Mouse (Mus musculus) forebrain, embryonic 15.5 days (tissue): ENCODE results near the gene Shbg. TPM values are rescaled to one million over a fixed set of nuclear protein-coding genes. Genes with fewer than 3 reads are reported as not detected.

Experiments used
- ATAC-seq: fragments of 200-750 bp; cut with Nextera tagmentation; replicated peaks from 2 replicates; pipeline ENCODE4 v1.8.0; 2017; ENCODE audit warnings: mild to moderate bottlenecking, moderate TSS enrichment, moderate library complexity
- H3K27ac ChIP-seq: fragments of 300-500 bp; sonication (generic); replicated peaks from 2 replicates; pipeline ENCODE4 v1.5.1; 2015; ENCODE audit warnings: mild to moderate bottlenecking, inconsistent platforms
- H3K27me3 ChIP-seq: fragments of 300-500 bp; sonication (generic); 2 replicates; pipeline ENCODE4 v1.6.1; 2015; ENCODE audit warnings: inconsistent platforms
- H3K36me3 ChIP-seq: fragments of 300-500 bp; sonication (generic); 2 replicates; pipeline ENCODE4 v1.6.1; 2015; ENCODE audit warnings: mild to moderate bottlenecking, inconsistent platforms
- H3K4me1 ChIP-seq: fragments of 300-500 bp; sonication (generic); 2 replicates; pipeline ENCODE4 v1.6.1; 2015; ENCODE audit warnings: inconsistent platforms
- H3K4me2 ChIP-seq: fragments of 300-500 bp; sonication (generic); replicated peaks from 2 replicates; pipeline ENCODE4 v1.6.1; 2015; ENCODE audit warnings: mild to moderate bottlenecking, inconsistent platforms
- H3K4me3 ChIP-seq: fragments of 300-500 bp; sonication (generic); 2 replicates; pipeline ENCODE4 v1.5.1; 2015; ENCODE audit warnings: mild to moderate bottlenecking, inconsistent platforms
- H3K9ac ChIP-seq: fragments of 300-500 bp; sonication (generic); replicated peaks from 2 replicates; pipeline ENCODE4 v1.6.1; 2015; ENCODE audit warnings: mild to moderate bottlenecking, inconsistent platforms
- H3K9me3 ChIP-seq: fragments of 300-500 bp; sonication (generic); 2 replicates; pipeline ENCODE4 v1.6.1; 2016; ENCODE audit warnings: inconsistent platforms
- WGBS: fragments of 180-500 bp; shearing (Covaris S2); methylation state at CpG from one replicate; pipeline ENCODE4 v1.1.7; 2015; ENCODE audit warnings: mixed read lengths; 5-methylcytosine and 5-hydroxymethylcytosine counted together
- microRNA counts: library from miRNA; unstranded; fragments of <30 nt; microRNA quantifications from one replicate; lab custom pipeline; 2016
- microRNA-seq: library from miRNA; unstranded; fragments of <30 nt; microRNA quantifications from one replicate; pipeline ENCODE4, GENCODE M21; 2016
- polyA plus RNA-seq: library from polyadenylated mRNA; unstranded; fragments of >200 nt; fragmentation: Nextera tagmentation; extraction: Ambion mirVana; gene quantifications from 2 replicates; pipeline ENCODE4 v1.2.1, GENCODE M21; 2015

Shbg gene
- polyA plus RNA-seq, 1 experiment from 2014 or later, result not detected

- peak overlapping the region; percentile 90 for H3K4me2 ChIP-seq
- H3K27me3 ChIP-seq, result no peaks in the 10 kb centered on the region
- H3K4me1 ChIP-seq, result peaks cover 54% of the 10 kb centered on the region
- H3K4me3 ChIP-seq, result peak overlapping the region; percentile 75
- no peaks in the 10 kb centered on the region for H3K9me3 ChIP-seq
- no peak for ATAC-seq
- H3K36me3 ChIP-seq, result no peaks in the 10 kb centered on the region
- 13% methylated on average over 15 of the region's 15 CpGs for WGBS
- H3K27ac ChIP-seq, result peak overlapping the region; percentile 96; the same call in 1 of the 2 replicates
- peak overlapping the region; percentile 88 for H3K9ac ChIP-seq
These were observed 39.4 kb downstream of the Shbg start for GRCm38 (mm10) chr11:69578301-69578700.

GRCm38 (mm10) chr11:69576307-69576706, 41.4 kb downstream of the Shbg start:
- Histone ChIP-seq H3K9me3 (no peaks in the 10 kb centered on the region), H3K4me3 (no peak overlapping the region), H3K9ac (no peak overlapping the region), H3K27me3 (no peaks in the 10 kb centered on the region), H3K4me1 (peaks cover 44% of the 10 kb centered on the region), H3K36me3 (peaks cover 4% of the 10 kb centered on the region), H3K4me2 (no peak overlapping the region), H3K27ac (no peak overlapping the region)
- WGBS, result 83% methylated on average over 5 of the region's 5 CpGs
- no peak for ATAC-seq

- 68% methylated on average over 3 of the region's 3 CpGs for WGBS
- H3K4me3 ChIP-seq, result no peak overlapping the region
- H3K4me2 ChIP-seq, result no peak overlapping the region
- no peaks in the 10 kb centered on the region for H3K9me3 ChIP-seq
- H3K36me3 ChIP-seq, result peaks cover 14% of the 10 kb centered on the region
- ATAC-seq, result no peak
- peaks cover 44% of the 10 kb centered on the region for H3K4me1 ChIP-seq
- H3K27ac ChIP-seq, result no peak overlapping the region
- no peaks in the 10 kb centered on the region for H3K27me3 ChIP-seq
- no peak overlapping the region for H3K9ac ChIP-seq
These were observed 42.5 kb downstream of the Shbg start for GRCm38 (mm10) chr11:69575220-69575619.

- Histone ChIP-seq H3K4me2 (no peak overlapping the region), H3K36me3 (peaks cover 31% of the 10 kb centered on the region; the same call in 1 of the 2 replicates), H3K4me1 (peaks cover 15% of the 10 kb centered on the region), H3K27me3 (no peaks in the 10 kb centered on the region), H3K9me3 (no peaks in the 10 kb centered on the region), H3K27ac (no peak overlapping the region), H3K4me3 (no peak overlapping the region), H3K9ac (no peak overlapping the region)
- 82% methylated on average over 8 of the region's 8 CpGs for WGBS
- no peak for ATAC-seq
These were observed 52.6 kb downstream of the Shbg start for GRCm38 (mm10) chr11:69565131-69565530.

MicroRNA genes within 50 kb of the gene (microRNA counts, 519-probe panel; counts per million panel counts)
- microRNA mmu-miR-1934 (lab: Ali Mortazavi, UCI), result not detected
- 2,287 counts per million, percentile 42 among the panel's probes with 10 or more counts for microRNA mmu-miR-467f (lab: Ali Mortazavi, UCI)

Small RNA genes lying within 50 kb of the gene (microRNA-seq; reads per million reads assigned to microRNA genes)
- gene Mir1934, result 3.7 reads per million, percentile 12 among the genes with 10 or more reads in this experiment
- gene Mir467f, result not detected

Other genes with a start within 250 kb of the Shbg start
- gene Chd3, start 248.5 kb downstream of the Shbg start, polyA plus RNA-seq, result 127 and 138 TPM in 2 replicates
- 89.4 and 91.9 TPM in 2 replicates for gene Naa38, start 222.4 kb downstream of the Shbg start, polyA plus RNA-seq
- 44.3 and 45.9 TPM in 2 replicates for gene Cyb5d1, start 222.3 kb downstream of the Shbg start, polyA plus RNA-seq
- gene Tmem88, start 219.7 kb downstream of the Shbg start, polyA plus RNA-seq, result 5.9 and 6.7 TPM in 2 replicates
- 56.6 and 58.9 TPM in 2 replicates for gene Kdm6b, start 204.2 kb downstream of the Shbg start, polyA plus RNA-seq
- 2.7 and 3.1 TPM in 2 replicates for gene Dnah2, start 68.8 kb downstream of the Shbg start, polyA plus RNA-seq
- 107 and 114 TPM in 2 replicates for gene Efnb3, start 57.7 kb downstream of the Shbg start, polyA plus RNA-seq
- 26.3 and 27.2 TPM in 2 replicates for gene Wrap53, start 37.6 kb downstream of the Shbg start, polyA plus RNA-seq
- gene Trp53, start 37.5 kb downstream of the Shbg start, polyA plus RNA-seq, result 112 and 115 TPM in 2 replicates
- 22.2 and 25.9 TPM in 2 replicates for gene Atp1b2, start 12.0 kb downstream of the Shbg start, polyA plus RNA-seq
- gene Sat2, start 4.1 kb upstream of the Shbg start, polyA plus RNA-seq, result 22.9 and 25.2 TPM in 2 replicates
- 41.0 and 46.1 TPM in 2 replicates for gene Fxr2, start 15.1 kb upstream of the Shbg start, polyA plus RNA-seq
- gene Sox15, start 37.4 kb upstream of the Shbg start, polyA plus RNA-seq, result not detected in 2 replicates
- gene Mpdu1, start 44.7 kb upstream of the Shbg start, polyA plus RNA-seq, result 89.1 and 91.0 TPM in 2 replicates
- gene Cd68, start 48.2 kb upstream of the Shbg start, polyA plus RNA-seq, result 6.7 and 7.7 TPM in 2 replicates
- gene Eif4a1, start 54.5 kb upstream of the Shbg start, polyA plus RNA-seq, result 547 and 583 TPM in 2 replicates
- gene Senp3, start 64.2 kb upstream of the Shbg start, polyA plus RNA-seq, result 89.2 and 102 TPM in 2 replicates
- gene Tnfsf13, start 67.9 kb upstream of the Shbg start, polyA plus RNA-seq, result 0.38 TPM in 1 of 2 replicates, not detected in the other
- gene Tnfsf12, start 77.9 kb upstream of the Shbg start, polyA plus RNA-seq, result 1.6 TPM in 2 replicates
- 1.0 and 1.1 TPM in 2 replicates for gene Tnfsfm13, start 78.2 kb upstream of the Shbg start, polyA plus RNA-seq
- gene Polr2a, start 140.7 kb upstream of the Shbg start, polyA plus RNA-seq, result 17.5 and 19.2 TPM in 2 replicates
- 0.28 and 0.56 TPM in 2 replicates for gene Slc35g3, start 144.1 kb upstream of the Shbg start, polyA plus RNA-seq
- gene Zbtb4, start 148.0 kb upstream of the Shbg start, polyA plus RNA-seq, result 2.8 and 3.2 TPM in 2 replicates
- gene Chrnb1, start 178.0 kb upstream of the Shbg start, polyA plus RNA-seq, result 1.2 and 1.4 TPM in 2 replicates
- 6.2 and 6.7 TPM in 2 replicates for gene Fgf11, start 184.0 kb upstream of the Shbg start, polyA plus RNA-seq
- 0.61 and 0.98 TPM in 2 replicates for gene Tmem102, start 187.7 kb upstream of the Shbg start, polyA plus RNA-seq
- gene Gm39566, start 197.4 kb upstream of the Shbg start, polyA plus RNA-seq, result not detected in 2 replicates
- not detected in 2 replicates for gene Spem2, start 200.6 kb upstream of the Shbg start, polyA plus RNA-seq
- 0.33 and 0.36 TPM in 2 replicates for gene Spem1, start 204.3 kb upstream of the Shbg start, polyA plus RNA-seq
- 20.9 and 21.3 TPM in 2 replicates for gene Nlgn2, start 219.9 kb upstream of the Shbg start, polyA plus RNA-seq
- 333 and 335 TPM in 2 replicates for gene Tmem256, start 220.6 kb upstream of the Shbg start, polyA plus RNA-seq
- 51.0 and 51.2 TPM in 2 replicates for gene Plscr3, start 228.5 kb upstream of the Shbg start, polyA plus RNA-seq
- gene Tnk1, start 240.8 kb upstream of the Shbg start, polyA plus RNA-seq, result 0.27 and 0.36 TPM in 2 replicates